Mouse (Mus musculus) thymus, adult 2 months (tissue): ENCODE results near the gene Ivd.

Experiments used
- CTCF ChIP-seq: fragments of 200-500 bp; IDR thresholded peaks from 2 replicates; pipeline ENCODE4 v1.5.1; 2012; ENCODE audit warnings: mild to moderate bottlenecking, control low read depth, low read length, moderate library complexity, borderline replicate concordance; ENCODE audit not compliant: control insufficient read depth, poor library complexity, insufficient read depth; ENCODE audit errors: extremely low read depth
- POLR2A ChIP-seq: fragments of 200-500 bp; IDR thresholded peaks from 2 replicates; pipeline ENCODE4 v1.6.1; 2012; ENCODE audit warnings: mild to moderate bottlenecking, low read length, control low read depth, moderate library complexity; ENCODE audit not compliant: control insufficient read depth, poor library complexity, insufficient read depth; ENCODE audit errors: extremely low read depth

DNA sequence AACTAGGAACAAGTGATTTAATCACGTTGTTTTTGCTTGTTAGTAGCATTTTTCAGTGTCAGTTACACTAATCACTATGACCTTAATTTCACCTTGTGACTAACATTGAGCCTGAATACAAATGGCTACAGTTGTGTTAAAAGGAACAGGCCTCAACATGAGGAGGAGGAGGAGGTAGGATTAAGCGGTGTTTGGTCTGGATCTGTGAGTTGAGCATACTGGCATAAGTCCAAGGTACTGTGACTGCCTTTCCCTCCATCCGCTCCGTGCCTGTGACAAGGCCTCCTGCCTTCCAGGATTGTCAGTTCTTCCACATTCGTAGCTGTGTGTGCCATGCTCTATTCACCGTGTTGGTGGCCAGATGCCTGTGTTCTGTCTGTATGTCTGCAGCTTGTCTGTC is 26.6 kb upstream of the Ivd start:
- TF ChIP-seq CTCF (no peak), POLR2A (no peak)
